8 mouse cellular contexts compared by ENCODE assay signal in the genomic region with DNA sequence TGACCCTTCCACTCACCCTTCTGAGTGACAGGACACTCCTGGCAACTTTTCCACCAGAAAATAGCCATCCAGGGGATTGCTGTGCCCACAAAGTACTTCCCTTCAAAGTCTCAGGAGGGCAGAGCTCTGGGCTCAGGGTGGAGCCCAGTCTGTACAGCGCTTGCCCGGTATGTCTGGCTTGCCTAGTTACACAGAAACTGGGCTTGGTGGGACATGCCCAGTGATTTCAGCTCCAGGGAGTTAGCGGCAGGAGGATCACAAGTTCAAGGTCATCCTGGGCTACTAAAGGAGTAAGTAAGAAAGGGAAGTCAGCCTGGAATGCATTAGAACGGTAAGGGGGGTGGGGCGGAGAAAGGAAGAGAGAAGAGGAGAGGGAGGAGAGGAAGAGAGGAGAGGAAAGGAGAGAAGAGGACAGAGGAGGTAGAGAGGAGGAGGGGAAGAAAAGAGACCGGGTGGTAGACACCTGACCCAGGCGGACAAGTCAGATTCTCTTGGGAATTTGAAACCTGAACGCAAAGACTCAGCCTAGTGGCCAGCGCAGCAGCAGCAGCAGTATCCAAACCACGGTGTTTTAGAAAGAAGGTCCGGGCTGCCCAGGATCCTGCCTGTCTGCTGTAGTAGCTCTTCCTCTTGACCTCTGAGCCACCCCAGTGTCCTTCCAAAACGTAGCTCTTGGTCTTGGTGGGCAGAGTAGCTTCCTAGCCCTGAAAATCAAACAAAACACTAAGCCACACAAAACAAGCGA. TPM values are rescaled to one million over a fixed set of nuclear protein-coding genes. Genes with fewer than 3 reads are reported as not detected.
DNase-seq lines count a peak whose midpoint lies in the region; ATAC-seq and TF ChIP-seq lines count a peak whose summit lies in the region.

No protein-coding gene starts in this region.

- H3K4me1 ChIP-seq in erythroblast, embryonic 14.5 days (ENCODE audit: control insufficient read depth) = peaks cover 12% of the 10 kb centered on the region
- H3K4me1 ChIP-seq in cortical plate, adult 2 months (ENCODE audit: control insufficient read depth, insufficient read depth, low read length) = no peaks in the 10 kb centered on the region
- H3K4me1 ChIP-seq in hindbrain, embryonic 11.5 days (replicated peaks; ENCODE audit: control insufficient read depth, insufficient read depth, low read length) = no peaks in the 10 kb centered on the region

- peak overlapping the region; percentile 25 for H3K4me3 ChIP-seq in erythroblast, embryonic 14.5 days (replicated peaks)
- 0 out of 2 replicates have a peak overlapping the region, but pooled peaks have one; percentile 14 for H3K4me3 ChIP-seq in cortical plate, adult 2 months (ENCODE audit: insufficient read depth, low read length)
- H3K4me3 ChIP-seq in hindbrain, embryonic 11.5 days (ENCODE audit: low read depth, low read length) = no peak overlapping the region

- ATAC-seq in erythroblast, adult 5-6 weeks (replicated peaks; ENCODE audit: low FRiP score, poor library complexity, severe bottlenecking) = no peak
- no peak for ATAC-seq in hindbrain, embryonic 11.5 days (ENCODE audit: low FRiP score)
- ATAC-seq in monocyte, adult 5-6 weeks (replicated peaks; ENCODE audit: insufficient number of reproducible peaks, low FRiP score, low TSS enrichment, poor library complexity, severe bottlenecking) = peak; percentile 24; the same call in 1 of the 2 replicates

- peak; percentile 39 for DNase-seq in hindbrain, embryonic 11.5 days (ENCODE audit: low spot score)
- DNase-seq in liver = peak; percentile 30
- DNase-seq in thymus, adult 18-20 months = no peak
- DNase-seq in gastrocnemius, adult 18-20 months (ENCODE audit: low spot score) = no peak

- H3K9me3 ChIP-seq in erythroblast, embryonic 14.5 days (ENCODE audit: control insufficient read depth, low read length) = peaks cover 6% of the 10 kb centered on the region
- H3K9me3 ChIP-seq in hindbrain, embryonic 11.5 days (ENCODE audit: control insufficient read depth, low read length) = no peaks in the 10 kb centered on the region

- no peak for TF ChIP-seq CTCF in cortical plate, adult 2 months (IDR thresholded peaks at IDR 0.05; ENCODE audit: extremely low read depth, insufficient read depth, low read length)

- WGBS in hindbrain, embryonic 11.5 days = 27% methylated on average over 13 of the region's 13 CpGs

- H3K4me2 ChIP-seq in hindbrain, embryonic 11.5 days (replicated peaks; ENCODE audit: low read depth, low read length) = no peak overlapping the region

- TF ChIP-seq POLR2A in cortical plate, adult 2 months (IDR thresholded peaks at IDR 0.05; ENCODE audit: extremely low read depth, insufficient read depth, low read length) = no peak

- H3K27ac ChIP-seq in cortical plate, adult 2 months (ENCODE audit: insufficient read depth, low read length) = peak overlapping the region; percentile 62
- H3K27ac ChIP-seq in hindbrain, embryonic 11.5 days (ENCODE audit: low read depth, low read length) = no peak overlapping the region

- H3K27me3 ChIP-seq in erythroblast, embryonic 14.5 days (ENCODE audit: control insufficient read depth) = no peaks in the 10 kb centered on the region; the same call in 1 of the 2 replicates
- no peaks in the 10 kb centered on the region for H3K27me3 ChIP-seq in hindbrain, embryonic 11.5 days (ENCODE audit: control insufficient read depth, insufficient read depth, low read length)

- peaks cover 2% of the 10 kb centered on the region for H3K36me3 ChIP-seq in erythroblast, embryonic 14.5 days (ENCODE audit: control insufficient read depth)
- H3K36me3 ChIP-seq in hindbrain, embryonic 11.5 days (ENCODE audit: control insufficient read depth, insufficient read depth, low read length) = no peaks in the 10 kb centered on the region

- no peak overlapping the region for H3K9ac ChIP-seq in hindbrain, embryonic 11.5 days (ENCODE audit: low read depth, low read length)

RNA-seq across cellular contexts. Expression of a gene that starts 28.9 kb away (rescaled TPM):
- polyA plus RNA-seq in erythroblast, embryonic 14.5 days (2012) = 148 and 149 TPM in 2 replicates
- total RNA-seq in erythroblast, adult 5-6 weeks (2015; ENCODE audit: low replicate concordance) = 83.2 and 88.2 TPM in 2 replicates
- 20.1 and 35.3 TPM in 2 replicates for total RNA-seq in erythroblast, adult 5-6 weeks (2017; ENCODE audit: low replicate concordance)
- polyA plus RNA-seq in cortical plate, adult 2 months (2012; rRNA removed) = 158 and 165 TPM in 2 replicates
- polyA plus RNA-seq in hindbrain, embryonic 11.5 days (2014; fragmentation: Nextera tagmentation; extraction: Ambion mirVana) = 382 and 432 TPM in 2 replicates
- total RNA-seq in monocyte, adult 5-6 weeks (2017) = 36.4 to 57.1 TPM (median 52.3 TPM) in 3 replicates
- total RNA-seq in gastrocnemius, adult 18-20 months (2021) = 100 to 1,000 TPM; 114 to 128 TPM

RNA-seq across cellular contexts. Expression of a gene that starts 59.1 kb away (rescaled TPM):
- polyA plus RNA-seq in erythroblast, embryonic 14.5 days (2012) = 0.84 and 1.5 TPM in 2 replicates
- total RNA-seq in erythroblast, adult 5-6 weeks (2015; ENCODE audit: low replicate concordance) = 22.5 and 28.2 TPM in 2 replicates
- 13.7 and 26.9 TPM in 2 replicates for total RNA-seq in erythroblast, adult 5-6 weeks (2017; ENCODE audit: low replicate concordance)
- 21.6 and 21.8 TPM in 2 replicates for polyA plus RNA-seq in cortical plate, adult 2 months (2012; rRNA removed)
- polyA plus RNA-seq in hindbrain, embryonic 11.5 days (2014; fragmentation: Nextera tagmentation; extraction: Ambion mirVana) = 24.4 and 25.6 TPM in 2 replicates
- 43.0 to 51.5 TPM (median 49.7 TPM) in 3 replicates for total RNA-seq in monocyte, adult 5-6 weeks (2017)
- 1 to 10 TPM; 9.2 to 10.0 TPM for total RNA-seq in gastrocnemius, adult 18-20 months (2021)

Comparison
In these comparisons a context has a peak if more than half of its experiments do, and no peak if none do; other contexts are left out.
1. DNase-seq: peak in hindbrain, embryonic 11.5 days (single experiment) and liver (single experiment); none in thymus, adult 18-20 months (0 of 2) and gastrocnemius, adult 18-20 months (single experiment).